Mouse (Mus musculus) MEL-GATA-1-ER (cell line): ENCODE results near the gene Tspo2.
"Not testable (repeated sequence)": the region's sequence is repeated elsewhere in the genome, so short reads cannot be mapped to it uniquely, and the experiment has no call there.

ENCODE experiments used
- DNase-seq: peaks from one replicate; pipeline ENCODE4 v3.0.0-alpha.2; 2012; ENCODE audit warnings: low read depth; ENCODE audit errors: extremely low read depth

The Tspo2 gene

DNA sequence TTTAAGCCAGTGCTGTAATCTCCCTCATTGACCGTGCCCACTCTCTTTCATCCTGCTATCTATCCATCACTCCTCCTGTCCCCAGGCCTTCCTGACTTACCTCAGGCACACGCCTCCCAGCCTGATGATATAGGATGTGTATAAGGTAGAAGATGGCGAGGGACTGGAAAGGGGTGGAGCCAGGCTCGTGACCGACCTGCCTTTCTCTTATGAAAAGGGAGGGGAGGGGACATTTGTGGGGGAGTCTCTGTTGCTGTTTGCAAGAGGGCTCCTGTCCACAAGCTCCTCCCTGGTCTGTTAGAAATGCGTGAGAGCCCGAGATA is at the start of gene Tspo2:
TSS of gene Tspo2 (minus strand) at position 170 of the 323 bp plus-strand sequence.
- DNase-seq, result peak; percentile 85

DNA sequence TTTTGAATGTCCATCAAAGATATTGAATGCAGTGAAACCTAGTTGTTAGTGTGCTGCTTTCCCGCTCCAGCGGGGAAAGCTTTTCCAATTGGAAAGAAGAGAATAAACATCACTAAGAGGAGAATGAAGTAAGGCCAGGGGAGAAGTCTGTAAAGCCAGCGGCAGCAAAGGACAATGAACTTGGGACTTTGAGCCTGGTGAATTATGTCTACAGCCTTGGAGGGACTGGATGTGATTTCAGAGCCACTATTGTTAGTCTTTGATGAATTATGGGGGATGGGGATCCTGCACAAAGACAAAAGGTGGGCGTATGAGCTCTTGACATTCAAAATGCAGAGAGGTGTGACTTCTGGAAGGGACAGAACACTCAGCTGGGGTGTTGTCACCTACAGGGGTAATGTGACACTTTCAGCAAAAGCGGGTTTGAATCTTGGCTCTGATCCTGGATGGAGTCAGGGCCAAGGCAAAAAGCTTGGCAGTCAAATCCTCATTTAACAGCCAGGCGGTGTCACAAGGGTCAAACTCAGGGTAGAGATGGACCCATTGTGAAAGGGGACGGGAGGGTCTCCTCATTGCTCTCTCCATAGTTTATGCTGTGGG is 49.6 kb upstream of the Tspo2 start:
- DNase-seq, result no peak

DNA sequence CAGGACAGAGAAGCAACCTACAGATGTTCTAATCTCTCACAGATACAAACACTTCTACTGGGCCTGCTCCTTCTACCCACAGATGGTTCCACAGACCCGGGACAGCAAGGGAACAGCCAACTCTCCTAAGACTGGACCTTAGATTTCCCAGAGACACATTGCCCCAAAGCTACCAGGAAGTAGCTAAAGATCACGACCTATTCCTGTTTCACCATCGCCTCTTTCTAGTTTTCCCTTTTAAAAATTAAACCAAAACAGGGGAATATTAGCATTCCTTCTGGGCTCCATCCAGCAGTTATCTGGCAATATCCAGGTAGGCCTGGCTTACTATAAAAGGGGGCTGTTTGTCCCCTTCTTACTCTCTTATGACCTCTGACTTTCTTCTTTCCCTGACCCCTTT is 46.7 kb upstream of the Tspo2 start:
- no peak for DNase-seq

DNA sequence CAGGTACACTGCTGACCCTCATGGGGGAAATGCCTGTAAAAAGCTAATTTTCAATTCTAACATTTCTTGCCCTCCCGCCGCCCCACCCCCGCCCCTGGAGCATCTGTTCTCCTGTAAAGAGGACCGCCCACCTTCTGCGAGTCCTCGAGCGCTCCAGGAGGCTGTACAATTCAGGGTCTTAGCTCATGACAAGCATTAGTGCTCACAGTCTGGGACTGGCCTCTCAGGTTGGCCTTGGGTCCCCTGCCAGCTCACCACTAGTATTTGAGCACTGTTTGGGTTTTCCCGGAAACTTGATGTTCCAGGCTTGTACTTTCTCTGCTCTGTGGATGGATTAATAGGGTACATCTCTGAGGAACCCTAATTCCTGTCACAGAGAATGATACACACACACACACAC is 42.7 kb upstream of the Tspo2 start:
- DNase-seq, result no peak

DNA sequence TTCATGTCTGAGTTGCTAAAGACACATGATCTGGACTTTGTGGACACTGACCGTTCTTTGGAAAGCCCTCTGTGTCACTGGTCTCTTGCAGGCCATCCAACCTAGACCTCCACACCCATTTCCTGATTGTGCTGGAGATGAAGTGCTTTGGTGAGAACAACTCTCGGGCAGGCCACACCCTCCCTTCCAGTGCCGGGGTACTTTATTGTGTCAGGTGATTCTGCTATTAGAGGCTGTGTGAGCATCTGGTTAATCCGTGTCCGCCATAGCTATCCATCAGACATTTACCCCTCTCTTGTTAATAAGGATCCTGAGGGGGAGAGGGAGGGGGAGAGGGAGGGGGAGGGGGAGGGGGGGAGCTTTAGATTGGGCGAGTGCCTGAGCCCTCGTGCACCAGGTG is 42.3 kb upstream of the Tspo2 start:
- no peak for DNase-seq

DNA sequence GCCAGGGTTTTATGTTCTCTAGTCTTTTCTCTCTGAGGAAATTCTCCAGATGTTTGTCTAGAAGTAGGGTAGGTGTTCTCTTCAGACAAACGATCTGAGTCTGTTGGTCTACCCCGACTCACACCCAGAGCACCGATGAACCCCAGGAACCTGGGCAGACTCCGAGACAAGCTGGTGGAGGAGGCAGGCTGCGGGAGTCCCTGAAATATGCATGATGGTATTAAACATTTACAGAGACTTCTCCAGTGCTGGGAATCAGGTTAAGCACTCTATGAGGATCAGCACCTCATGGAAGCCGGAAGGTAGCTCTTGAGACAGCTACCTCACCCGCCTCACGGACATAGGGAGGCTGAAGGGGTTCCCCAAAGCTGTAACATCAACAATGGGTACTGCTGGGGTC is 41.3 kb upstream of the Tspo2 start:
- no peak for DNase-seq

DNA sequence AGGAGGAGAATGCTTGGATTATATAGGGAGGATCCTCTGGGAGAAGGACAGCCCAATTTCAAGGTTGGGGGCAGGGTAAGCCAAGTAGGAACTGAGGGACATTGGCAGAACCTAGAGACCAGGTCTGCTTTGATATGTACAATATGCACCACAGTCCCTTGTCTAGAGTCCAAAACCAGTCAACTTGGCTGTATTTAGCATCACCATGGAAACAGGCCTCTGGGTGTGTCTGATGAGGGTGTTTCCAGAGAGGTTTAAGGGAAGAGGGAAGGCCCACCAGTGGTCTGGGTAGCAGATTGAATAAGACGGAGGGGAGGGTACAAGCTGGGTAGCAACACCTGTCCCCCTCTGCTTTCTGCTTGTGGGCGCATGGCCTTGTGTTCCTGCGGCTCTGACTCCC is 38.1 kb upstream of the Tspo2 start:
- DNase-seq, result no peak

DNA sequence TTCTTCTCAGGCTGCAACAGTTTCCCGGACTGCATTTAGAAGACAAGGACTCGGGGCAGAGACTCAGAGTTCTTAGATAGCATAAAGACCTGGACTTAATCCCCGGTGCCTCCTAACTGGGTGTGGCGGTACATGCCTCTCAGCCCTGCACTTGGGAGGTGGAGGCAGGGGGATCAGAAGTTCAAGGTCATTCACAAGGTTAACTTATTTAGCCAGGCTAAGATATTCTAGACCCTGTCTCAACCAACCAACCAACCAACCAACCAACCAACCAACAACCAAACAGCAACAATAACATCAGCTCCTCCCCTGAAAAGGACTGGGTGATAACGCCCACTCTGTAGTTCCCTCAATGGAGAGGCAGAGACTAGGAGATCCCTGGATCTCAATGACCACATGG is 32.9 kb upstream of the Tspo2 start:
- DNase-seq, result no peak

DNA sequence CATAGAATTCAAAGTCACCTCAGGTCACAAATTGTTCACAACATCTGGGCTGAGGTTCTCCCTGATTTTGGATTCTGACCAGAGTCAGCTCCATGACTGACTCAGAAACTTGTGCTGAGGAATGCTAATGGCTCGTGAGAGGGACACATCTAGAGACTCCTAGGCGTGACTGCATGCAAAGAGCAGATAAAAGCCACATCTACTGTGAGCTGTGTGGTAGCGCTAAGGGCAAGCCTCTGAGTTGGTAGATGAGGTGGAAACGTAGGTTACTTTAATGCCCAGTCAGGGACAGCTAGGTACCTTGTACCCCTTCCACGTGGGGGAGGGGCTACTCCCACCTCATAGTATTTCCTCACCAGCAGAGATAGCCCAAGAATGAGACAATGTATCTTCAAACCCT is 32.4 kb upstream of the Tspo2 start:
- no peak for DNase-seq

DNA sequence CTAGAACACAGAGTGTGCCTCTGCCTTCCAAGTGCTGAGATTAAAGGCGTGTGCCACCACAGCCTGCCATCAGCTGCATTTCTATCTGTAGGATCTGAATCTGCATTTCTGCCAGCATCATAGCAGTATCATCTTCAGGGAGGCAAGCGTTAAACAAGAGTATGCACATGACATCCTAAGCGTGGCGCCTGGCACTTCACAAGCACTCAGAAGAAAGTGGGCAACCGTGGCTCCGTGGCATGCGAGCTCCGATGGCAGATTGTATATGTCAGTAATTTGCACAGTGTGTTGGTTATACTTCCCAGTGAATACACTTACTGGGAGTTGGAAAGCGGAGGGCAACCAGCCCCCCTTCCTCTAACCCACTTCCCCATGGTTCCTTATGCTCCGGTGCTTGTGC is 28.6 kb upstream of the Tspo2 start:
- no peak for DNase-seq

DNA sequence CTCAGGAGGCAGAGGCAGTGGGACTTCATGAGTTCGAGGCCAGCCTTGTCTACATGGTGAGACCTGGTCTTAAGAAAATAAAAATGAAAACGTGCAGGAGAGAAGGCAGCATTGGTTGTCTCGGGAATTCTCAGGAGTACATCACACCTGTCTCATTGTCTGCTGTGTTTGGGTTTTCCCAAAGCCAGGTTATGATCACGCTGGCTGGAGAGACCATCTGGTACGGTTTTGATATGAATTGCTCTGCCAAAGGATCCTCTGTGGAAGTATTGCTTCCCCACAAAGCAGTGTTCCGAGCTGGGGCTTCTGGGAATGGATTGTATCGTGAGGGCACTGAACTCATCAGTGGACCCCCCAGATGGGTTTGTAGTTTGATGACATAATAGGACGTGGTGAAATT is 24.1 kb upstream of the Tspo2 start:
- no peak for DNase-seq

DNA sequence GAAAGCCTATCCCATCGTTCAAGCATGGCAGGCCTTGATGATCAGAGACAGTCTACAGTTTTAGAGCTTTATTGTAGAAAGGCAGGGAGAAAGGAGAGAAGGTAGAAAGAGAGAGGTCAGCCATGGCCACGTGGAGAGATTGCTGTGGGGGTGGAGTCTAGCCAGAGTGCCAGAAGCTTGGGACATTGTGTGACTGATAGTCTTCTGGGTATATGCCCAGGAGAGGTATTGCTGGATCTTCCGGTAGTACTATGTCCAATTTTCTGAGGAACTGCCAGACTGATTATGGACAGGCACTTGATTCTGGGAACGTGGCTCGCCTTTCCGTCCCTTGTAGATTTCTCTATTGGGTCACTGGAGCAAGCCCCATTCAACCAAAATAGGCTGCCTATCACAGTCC is 23.0 kb upstream of the Tspo2 start:
- DNase-seq, result not testable (repeated sequence)

DNA sequence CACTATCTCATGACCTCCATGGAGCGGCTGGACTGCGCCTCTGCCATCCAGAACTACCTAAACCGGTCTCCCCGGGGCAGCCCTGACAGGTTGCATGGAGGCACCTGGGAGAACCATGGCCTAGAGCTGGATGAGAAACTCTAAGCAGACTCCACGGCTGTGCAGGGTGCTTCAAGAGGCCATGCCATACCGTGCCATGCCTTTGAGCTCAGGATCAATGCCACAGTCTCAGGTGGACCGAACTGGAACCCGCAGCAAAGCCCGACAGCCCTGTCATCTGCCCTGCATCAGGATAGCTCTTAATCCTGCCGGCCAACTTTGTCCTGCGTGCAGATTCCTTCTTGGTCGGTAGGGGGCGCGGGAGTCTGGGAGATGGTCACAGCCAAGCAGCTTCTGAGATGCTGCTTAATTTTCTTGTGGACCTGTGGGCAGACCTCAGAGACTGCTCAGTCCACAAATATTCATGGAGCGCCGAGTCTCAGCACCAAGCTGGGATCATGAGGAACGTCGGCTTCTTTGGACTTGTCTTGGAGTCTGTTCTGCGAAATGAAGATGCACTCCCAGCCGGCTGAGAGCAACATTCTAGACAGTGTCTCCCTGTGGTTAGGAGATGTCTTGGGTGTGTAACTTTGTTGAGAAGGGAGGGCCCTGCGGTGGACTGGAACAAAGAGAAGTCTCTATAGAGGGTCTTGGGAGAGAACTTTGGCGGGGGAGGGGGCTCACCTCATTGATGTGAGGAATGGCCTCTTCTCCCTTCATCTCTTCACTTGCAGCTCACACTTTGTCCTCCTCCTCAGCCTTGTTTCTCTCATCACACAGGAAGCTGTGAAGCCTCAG is 16.3 kb upstream of the Tspo2 start:
- DNase-seq, result no peak

DNA sequence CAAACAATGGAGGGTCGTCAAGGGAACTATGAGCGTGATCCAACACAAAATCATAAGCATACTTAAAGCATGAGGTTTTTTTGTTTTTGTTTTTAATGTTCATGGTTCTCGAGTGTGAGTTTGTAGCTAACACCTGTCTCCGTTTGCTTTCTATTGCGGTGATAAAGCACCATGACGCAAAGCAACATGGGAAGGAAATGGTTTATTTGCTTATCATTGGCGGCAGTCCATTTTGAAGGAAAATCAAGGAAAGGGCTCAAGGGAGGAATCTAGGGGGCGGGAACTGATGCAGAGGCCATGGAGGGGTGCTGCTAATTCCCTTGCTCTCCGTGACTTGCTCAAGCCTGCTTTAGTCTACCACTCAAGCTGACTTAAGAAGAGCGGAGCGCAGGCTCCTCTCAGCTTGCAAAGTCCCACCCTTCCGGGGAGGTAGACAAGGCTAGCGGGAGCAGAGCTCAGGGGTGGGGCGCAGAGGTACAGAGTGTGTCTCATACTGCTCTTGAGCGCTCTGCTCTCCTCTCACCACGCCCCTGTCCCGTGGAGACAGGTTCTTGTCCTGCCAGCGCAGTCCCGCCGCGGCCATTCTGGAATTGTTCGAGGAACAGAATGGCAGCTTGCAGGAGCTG is 15.6 kb upstream of the Tspo2 start:
- no peak for DNase-seq

DNA sequence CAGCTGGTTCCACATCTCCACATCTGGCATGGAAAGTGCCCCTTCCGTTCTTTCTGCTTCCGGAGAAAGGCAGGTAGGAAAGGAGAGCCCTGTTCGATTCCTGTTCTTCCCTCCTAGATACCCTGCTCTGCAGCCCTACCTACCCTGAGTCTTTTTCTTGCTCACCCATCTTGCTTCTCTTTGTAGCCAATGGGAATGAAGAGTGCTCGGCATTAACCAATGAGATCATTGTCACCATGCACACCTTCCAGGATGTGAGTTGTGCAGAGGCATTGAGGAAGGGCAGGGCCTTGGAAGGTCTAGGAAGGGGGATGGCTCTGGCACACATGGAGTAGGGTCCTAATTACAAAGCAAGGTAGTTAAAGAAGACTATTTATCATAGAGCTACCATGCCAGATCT is 12.1 kb upstream of the Tspo2 start:
- no peak for DNase-seq

DNA sequence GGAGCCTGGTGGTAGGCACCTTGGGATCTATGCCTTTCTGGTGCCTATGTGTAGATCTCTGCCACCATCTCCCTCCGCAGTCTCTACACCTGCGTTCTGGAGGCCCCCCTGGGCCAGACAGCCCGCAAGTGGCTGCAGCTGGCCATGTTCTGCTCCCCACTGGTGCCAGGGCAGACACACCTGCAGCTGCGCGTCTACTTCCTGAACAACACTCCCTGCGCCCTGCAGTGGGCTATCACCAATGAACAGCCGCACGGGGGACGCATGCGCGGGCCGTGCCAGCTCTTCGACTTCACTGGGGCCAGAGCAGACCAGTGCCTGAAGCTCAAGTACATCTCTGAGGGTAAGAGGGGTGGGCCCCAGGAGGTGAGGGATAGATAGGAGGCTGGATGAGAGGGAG is 10.8 kb upstream of the Tspo2 start:
- no peak for DNase-seq

DNA sequence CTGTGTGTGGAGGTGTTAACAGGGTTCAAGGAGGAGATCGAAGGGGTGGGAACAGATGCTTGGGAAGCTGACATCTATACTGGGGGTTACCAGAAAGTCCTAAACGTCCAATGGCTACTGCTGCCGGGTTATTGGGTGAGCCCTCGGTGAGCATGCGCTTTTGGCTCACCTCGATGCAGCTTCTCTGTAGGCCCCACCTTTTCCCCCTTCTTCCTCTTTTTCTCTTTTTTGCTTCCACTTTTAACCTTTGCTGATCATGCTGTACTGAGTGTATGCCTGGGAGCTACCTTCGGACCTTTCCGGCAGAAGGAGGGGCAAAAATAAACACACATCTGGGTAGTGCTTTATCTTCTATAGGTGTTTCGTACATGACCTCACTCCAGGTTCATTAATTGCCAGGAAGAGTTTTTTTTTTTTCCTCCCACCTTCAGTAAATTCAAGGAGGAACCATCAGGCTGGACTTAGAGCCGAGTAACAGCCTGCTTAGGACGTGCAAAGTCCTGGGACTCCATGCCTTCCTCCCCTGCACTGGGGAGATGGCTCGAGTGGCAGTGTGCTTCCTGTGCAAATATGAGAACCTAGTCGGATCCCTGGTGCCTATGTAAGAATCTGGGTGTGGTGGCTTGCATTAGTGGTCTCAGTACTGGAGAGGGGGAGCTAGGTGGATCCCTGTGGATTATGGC is 6.8 kb upstream of the Tspo2 start:
- peak; percentile 86 for DNase-seq

DNA sequence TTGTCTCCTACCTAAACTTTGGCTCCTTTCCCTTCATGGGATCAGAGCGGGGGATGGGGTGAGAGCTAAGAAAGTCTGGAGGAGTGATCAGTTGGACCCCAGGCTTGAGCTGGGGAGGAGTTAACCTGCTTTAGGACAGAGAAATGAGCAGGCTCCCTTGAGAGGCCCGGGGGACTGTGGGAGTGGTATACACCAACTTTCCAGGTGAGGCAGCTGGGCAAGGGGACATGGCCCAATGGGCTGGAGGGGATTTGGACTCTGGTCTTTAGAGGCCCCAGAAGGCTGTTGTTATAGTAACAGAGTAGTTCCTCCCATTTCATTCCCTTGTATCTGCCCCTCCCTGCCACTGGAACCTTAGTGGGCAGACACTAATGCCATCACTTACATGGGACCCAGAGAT is 4.6 kb upstream of the Tspo2 start:
- DNase-seq, result no peak

DNA sequence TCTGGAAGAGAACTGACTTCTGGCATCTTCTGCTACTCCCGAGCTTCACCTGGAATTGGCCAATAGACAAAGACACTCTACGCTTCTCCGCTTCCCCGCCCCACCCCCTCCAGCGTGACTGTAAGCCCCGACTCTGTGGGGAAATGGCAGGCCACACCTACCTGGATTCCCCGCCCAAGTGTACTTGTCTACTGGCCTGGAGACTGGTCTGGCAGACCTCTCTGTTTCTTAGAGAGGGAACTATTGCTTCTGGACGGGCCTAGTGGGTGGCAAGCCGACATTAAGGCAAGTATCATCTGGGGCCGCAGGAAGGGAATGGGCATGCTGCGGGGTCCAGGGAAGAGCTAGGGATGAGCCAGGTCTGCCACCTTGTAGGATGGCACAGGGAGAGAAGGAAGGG is 3.4 kb upstream of the Tspo2 start, which contains the start of gene Unc5cl:
TSS of gene Unc5cl (plus strand) at position 214 of the 400 bp plus-strand sequence.
- peak; percentile 78 for DNase-seq

DNA sequence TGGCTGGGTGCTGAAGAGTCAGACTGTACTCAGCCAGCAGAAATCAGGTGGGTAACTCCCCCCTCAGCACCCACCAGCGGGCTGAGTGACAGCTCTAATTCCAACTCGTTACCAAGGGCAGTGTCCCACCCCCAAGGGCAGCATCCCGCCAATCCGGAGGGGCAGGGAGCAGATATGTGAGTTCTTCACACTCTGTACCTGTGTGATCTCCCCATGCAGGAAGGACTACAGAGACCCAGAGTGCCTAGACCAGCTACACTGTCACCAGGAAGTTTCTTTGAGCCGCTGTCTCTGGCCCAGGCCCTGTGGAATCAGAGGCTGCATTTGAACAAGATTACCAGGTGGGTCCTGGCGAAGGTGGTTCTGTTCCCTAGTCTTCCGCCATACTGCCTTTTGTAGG is 2.9 kb upstream of the Tspo2 start:
- no peak for DNase-seq

DNA sequence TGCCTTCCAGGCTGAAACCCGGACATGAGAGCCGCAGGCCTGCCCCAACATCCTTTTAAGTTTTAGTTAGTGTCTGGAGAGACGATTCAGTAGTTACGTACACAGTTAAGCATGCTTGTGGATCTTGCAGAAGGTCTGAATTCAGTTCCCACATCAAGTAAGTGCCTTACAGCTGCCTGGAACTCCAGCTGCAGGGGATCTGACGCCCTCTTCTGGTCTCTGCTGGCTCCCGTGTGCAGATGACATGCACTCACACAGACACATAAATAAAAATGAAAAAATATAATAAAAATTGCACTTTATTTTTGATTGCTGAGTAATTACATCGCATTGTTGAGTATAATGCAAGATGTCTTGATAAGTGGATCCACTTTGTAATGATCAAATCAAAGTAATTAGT is 2.2 kb upstream of the Tspo2 start:
- no peak for DNase-seq

DNA sequence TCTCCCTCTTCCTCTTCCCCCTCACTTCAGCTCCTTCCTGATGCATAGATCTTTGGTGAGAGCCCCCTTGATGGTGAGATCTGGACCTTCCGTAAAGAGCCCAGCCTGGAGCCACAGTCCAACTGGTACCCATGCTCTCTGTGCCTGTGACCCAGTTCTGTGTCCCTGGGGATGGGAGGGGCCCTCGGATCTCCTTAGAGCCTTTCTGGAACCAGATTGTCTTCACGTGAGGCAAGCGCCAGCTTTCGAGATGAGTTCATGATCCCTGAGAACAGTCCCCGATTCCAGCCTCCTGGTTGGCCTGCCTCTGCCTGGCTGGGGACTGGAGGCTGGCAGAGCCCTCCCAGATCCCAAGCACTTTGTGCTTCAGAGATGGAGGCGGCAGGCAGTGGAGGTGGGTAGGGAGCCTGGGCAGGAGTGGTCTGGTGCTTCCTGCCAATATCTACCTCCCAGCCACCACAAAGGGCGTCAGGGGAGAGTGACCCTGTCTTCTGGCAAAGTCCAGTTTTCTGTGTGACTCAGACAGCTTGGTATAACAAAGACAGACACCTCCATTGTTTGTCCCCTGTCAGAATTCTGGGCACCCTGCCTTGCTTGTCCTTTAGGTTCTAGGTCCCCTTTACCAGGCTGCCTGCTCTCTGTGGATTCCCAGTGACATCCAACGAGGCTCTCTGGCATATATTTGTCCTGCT is 577 bp upstream of the Tspo2 start:
- DNase-seq, result no peak
